Mouse (Mus musculus): ENCODE measurements around the gene Spi1.
"Not testable (repeated sequence)": the region's sequence is repeated elsewhere in the genome, so short reads cannot be mapped to it uniquely, and the experiment has no call there.

The Spi1 gene

DNA sequence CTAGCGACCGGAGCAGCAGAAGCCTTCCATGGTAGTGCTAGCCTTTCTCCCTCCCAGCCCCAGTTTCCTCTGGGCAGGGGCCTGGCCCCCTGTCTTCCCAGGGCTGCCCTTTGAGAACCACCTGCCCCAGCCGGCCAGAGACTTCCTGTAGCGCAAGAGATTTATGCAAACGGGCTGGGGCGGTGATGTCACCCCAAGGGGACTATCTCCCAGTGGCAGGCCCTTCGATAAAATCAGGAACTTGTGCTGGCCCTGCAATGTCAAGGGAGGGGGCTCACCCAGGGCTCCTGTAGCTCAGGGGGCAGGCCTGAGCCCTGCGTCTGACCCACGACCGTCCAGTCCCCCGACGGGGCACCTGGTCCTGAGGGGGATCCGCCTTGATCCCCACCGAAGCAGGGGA, 14.3 kb downstream of the Spi1 start:
- DNase-seq (ENCODE audit: low spot score): no peak

DNA sequence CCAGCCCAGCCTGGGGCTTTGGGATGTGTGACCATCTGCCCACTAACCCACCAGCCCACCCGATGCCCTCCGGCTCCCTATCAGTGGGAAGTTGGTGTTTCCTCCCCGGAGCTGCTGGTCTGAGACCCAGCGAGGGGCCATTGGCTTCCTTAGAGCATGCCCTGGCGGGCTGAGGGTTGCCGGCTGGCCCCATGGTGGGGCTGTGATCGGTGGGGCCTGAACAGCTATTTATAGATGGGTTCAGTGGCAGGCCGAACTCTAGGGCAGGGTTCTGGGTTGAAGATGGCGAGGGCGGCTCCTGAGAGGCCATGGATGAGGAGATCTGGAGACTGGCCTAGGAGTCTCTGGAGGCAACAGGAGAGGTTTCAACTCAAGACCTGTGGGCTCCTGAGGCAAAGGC, 14.8 kb downstream of the Spi1 start:
- no peak for DNase-seq (ENCODE audit: low spot score)

DNA sequence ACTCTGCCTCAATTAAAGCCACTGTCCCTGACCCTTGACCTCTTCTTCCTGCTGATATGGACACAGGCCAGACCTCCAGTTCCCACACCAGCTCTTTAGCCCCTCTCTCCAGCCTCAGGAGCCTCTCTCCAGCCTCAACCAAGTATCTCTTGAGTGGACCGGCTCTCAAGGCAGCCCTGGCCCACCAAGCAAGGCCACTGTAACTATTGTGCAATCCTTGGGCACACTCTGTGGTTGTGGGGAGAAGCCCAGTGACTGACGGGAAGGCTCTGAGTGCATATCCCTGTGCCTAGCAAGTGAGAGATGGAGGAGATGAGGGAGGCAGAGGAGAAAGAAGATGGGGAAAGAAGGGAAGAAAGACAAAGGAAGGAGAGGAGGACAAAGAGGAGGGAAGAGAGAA, 16.0 kb downstream of the Spi1 start:
- DNase-seq (ENCODE audit: low spot score): no peak

GRCm38 (mm10) chr2:91101124-91101740, 19.0 kb downstream of the Spi1 start:
- peak; percentile 95 for DNase-seq (ENCODE audit: low spot score)

GRCm38 (mm10) chr2:91108156-91108555, 26.0 kb downstream of the Spi1 start:
- no peak for DNase-seq (ENCODE audit: low spot score)

- no peak for DNase-seq (ENCODE audit: low spot score)
Observed at GRCm38 (mm10) chr2:91109241-91109640, 27.1 kb downstream of the Spi1 start.

DNA sequence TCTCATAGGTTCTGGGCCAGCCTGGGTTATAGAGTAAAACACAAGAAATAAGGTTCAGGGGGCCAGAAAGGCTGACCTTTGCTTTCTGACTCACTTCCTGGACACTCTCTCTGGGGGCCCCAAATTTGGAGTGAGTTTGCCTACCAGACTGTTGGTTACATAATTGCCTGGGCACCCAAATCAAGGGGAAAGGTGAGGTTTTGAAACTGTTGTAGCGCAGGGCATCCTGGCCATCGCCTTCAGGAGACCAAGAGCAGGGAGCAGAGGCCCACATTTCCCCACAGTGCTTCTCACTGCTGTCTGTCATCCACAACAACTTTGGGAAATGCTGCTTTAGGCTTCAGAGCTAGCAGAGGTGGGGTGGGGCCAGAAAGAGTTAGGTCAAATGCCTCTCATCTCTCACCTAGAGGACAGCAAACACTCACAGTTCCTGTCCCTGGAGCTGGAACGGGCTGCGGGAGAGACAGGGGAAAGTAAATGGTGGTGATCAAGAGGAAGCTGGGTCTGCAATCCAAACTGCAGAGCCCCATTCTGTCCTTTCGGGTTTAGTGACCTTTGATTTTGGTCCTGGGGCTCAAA, 27.7 kb downstream of the Spi1 start:
- DNase-seq (ENCODE audit: low spot score): no peak

DNA sequence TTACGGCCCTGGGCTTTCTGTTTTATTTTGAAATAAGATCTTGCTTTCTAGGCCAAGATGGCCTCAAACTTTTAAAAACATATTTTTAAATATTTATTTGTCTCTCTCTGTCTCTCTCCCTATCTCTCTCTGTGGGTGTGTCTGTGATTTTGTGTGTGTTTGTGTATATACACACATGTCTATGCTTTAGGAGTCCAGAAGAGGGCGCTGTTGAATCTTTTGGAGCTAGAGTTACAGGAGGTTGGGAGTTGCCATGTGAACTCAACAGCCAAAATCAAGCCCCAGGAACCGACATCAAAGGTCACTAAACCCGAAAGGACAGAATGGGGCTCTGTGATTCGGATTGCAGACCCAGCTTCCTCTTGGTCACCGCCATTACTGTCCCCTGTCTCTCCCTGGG, 28.2 kb downstream of the Spi1 start:
- peak; percentile 7 for DNase-seq (ENCODE audit: low spot score)

- not testable (repeated sequence) for DNase-seq (ENCODE audit: low spot score)
Observed at GRCm38 (mm10) chr2:91111832-91112231, 29.6 kb downstream of the Spi1 start.

GRCm38 (mm10) chr2:91112491-91112890, 30.3 kb downstream of the Spi1 start:
- no peak for DNase-seq (ENCODE audit: low spot score)

DNA sequence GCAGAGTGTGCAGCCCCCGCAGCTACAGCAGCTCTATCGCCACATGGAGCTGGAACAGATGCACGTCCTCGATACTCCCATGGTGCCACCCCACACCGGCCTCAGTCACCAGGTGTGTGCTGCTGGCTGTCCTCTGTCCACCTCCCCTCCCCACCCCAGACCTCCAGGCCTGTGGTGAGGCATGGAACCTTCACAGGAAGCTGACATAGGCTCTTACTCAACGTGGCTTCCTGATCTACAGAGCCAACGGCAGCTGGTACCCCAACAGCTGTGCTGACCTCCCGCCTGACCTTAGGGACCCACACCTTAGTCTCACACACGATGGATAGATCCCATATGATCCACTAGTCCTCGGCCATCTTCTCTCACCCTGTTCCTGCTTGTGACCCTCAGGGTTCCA, 31.1 kb downstream of the Spi1 start:
- DNase-seq (ENCODE audit: low spot score): no peak

DNA sequence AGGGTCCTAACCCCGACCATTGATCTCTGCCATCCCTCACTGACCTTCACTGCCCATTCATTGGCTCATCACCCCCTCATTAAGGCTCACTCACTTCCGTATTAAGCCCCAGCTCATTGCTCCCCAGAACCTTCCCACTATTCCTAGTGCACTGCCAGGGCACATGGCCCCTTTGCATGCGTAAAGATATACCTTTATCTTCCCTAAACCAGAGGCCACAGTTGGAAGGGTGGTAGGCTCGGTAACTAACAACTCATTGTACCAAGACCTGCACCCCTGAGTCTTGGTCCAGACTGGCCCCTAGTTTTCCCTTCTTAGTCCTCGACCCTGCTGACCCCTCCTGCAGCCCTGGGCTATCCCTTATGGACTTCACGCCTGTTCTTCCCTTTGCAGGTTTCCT, 31.7 kb downstream of the Spi1 start:
- no peak for DNase-seq (ENCODE audit: low spot score)

- peak; percentile 96 for DNase-seq (ENCODE audit: low spot score)
Observed at GRCm38 (mm10) chr2:91114781-91115577, 32.8 kb downstream of the Spi1 start.

- no peak for DNase-seq (ENCODE audit: low spot score)
Observed at GRCm38 (mm10) chr2:91115578-91115970, 33.4 kb downstream of the Spi1 start.

DNA sequence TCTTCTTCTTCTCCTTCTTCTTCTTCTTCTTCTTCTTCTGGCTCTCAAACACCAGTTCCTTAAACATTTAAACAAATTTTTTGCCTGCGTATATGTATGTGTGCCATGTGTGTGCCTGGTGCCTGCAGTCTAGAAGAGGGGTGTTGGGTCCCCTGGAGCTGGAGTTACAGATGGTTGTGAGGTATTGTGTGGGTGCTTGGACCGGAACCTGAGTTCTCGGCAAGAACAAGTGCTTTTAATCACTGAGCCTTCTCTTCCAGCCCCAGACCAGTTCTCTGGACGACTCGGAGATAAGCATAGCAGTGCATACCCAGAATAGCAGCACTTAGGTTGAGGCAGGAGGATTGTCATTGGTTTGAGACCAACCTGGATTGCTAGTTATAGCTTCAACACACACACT, 34.7 kb downstream of the Spi1 start:
- no peak for DNase-seq (ENCODE audit: low spot score)

- no peak for DNase-seq (ENCODE audit: low spot score)
Observed at GRCm38 (mm10) chr2:91117585-91118275, 35.5 kb downstream of the Spi1 start, which contains the start of gene Mybpc3. TSS of gene Mybpc3 (plus strand) at chr2:91118144.

DNA sequence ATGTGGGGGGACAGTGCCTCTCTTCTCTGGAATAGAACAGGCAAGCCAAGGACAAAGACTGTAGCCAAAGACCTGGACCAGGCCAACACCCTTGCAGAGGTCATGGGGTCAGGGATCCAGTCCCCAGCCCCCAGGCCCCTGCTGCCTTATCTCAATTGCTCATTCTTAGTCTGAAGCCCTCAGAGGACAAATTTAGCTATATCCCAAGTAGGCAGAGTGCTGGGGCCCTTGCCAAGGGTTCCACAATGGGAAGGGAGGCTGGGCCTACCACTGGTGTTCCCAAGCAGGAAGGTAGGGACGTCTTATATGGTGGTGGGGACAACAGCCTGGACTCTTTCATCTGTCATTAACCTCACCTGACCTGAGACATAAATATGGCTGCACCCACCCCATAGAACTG, 36.5 kb downstream of the Spi1 start:
- DNase-seq (ENCODE audit: low spot score): no peak

- DNase-seq (ENCODE audit: low spot score): no peak
Observed at GRCm38 (mm10) chr2:91119061-91119460, 36.9 kb downstream of the Spi1 start.

DNA sequence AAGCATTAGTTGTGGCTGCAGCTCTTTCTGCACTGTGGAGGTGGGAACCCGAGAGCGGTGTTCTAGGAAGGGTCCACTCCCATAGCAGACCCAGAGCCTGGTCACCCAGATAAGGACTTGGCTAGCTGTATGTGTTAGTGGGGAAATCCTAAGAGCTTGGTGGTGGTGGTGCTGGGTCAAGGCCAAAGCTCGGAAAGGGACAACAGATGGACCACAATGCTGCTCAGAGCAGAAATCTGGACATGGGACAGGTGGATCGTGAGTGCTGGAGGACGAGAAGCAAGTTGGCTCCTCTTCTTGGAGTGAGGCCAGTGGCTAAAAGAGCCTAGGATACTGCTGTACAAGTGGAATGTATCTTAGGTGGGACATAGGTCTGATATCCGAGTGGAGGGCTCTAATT, 37.4 kb downstream of the Spi1 start:
- no peak for DNase-seq (ENCODE audit: low spot score)

DNA sequence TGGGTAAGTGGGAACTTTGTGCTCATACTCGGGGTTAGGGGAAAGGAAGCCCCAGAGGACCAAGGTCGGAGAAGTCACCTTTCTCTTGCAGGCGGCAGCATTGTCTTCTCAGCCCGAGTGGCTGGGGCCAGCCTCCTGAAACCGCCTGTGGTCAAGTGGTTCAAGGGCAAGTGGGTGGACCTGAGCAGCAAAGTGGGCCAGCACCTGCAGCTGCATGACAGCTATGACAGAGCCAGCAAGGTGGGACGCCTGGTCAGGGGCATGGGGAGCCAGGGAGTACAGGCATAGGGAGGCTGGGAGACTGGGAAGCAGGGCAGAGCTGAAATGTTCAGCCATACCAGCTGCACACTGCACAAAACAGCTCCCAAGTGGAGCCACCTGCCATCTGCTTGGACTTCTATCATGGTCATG, 38.1 kb downstream of the Spi1 start:
- DNase-seq (ENCODE audit: low spot score): no peak

GRCm38 (mm10) chr2:91121011-91121410, 38.8 kb downstream of the Spi1 start:
- DNase-seq (ENCODE audit: low spot score): no peak

- no peak for DNase-seq (ENCODE audit: low spot score)
Observed at GRCm38 (mm10) chr2:91121497-91121896, 39.3 kb downstream of the Spi1 start.

DNA sequence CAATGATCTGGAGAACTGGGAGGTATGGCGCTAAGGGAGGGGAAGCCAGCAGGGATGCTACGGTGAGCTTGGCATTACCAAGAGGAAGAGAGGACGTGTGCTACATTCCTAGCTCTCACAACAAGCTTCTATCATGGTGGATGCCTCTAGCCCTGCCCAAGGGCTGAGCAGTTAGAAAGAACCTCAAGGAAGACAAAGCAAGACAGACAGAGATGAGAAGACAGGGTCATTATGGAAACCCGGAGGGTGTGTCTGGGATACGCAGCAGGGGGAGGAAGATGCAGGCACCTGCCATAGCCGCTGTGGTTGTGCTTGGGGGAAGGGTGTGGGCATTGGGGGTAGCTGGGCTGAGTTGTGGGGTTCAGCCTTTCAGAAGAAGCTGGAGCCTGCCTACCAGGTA, 41.3 kb downstream of the Spi1 start:
- DNase-seq (ENCODE audit: low spot score): no peak
